In genomic region chr13:4759965-4760364, GRCm38 (mm10) we compare ENCODE assay signal across 29 mouse cellular contexts.
"Had no signal": no experiment of that assay in that cellular context is flagged by ENCODE, and none has a peak within 500 bp of the region (broad histone marks: within the 10 kb centered on the region; RNA-seq: fewer than 3 reads in every experiment).

No protein-coding gene starts in this region.

- H3K4me3 ChIP-seq: gastrocnemius, adult 2 months; heart, embryonic 10.5 days; heart, embryonic 12.5 days; hindbrain, embryonic 10.5 days; hindbrain, embryonic 12.5 days; intestine, embryonic 15.5 days; kidney, embryonic 15.5 days; layer of hippocampus, adult 2 months; left cerebral cortex, adult 2 months; limb, embryonic 10.5 days; limb, embryonic 12.5 days; liver, embryonic 13.5 days; liver, embryonic 15.5 days had no signal

- H3K4me2 ChIP-seq: heart, embryonic 12.5 days; hindbrain, embryonic 12.5 days; hindbrain, embryonic 14.5 days; intestine, embryonic 15.5 days; kidney, embryonic 15.5 days; limb, embryonic 12.5 days; liver, embryonic 11.5 days; liver, embryonic 13.5 days; liver, embryonic 15.5 days had no signal

- ATAC-seq: hindbrain, embryonic 16.5 days; inflammation-experienced regulatory T-cells, adult 6 months; intestine, embryonic 15.5 days; intestine, postnatal 0 days had no signal

- DNase-seq: gastrocnemius, adult 2 months; gastrocnemius, postnatal 10 days; gastrocnemius, postnatal 25 days; heart, adult 18-20 months; heart, postnatal 10 days; heart, postnatal 4 days; kidney, adult 2 months; kidney, adult 9 months; kidney, postnatal 14 days; kidney, postnatal 36 days; liver; liver, embryonic 13.5 days had no signal

- H3K27ac ChIP-seq: gastrocnemius, adult 2 months; heart, embryonic 10.5 days; hindbrain, embryonic 10.5 days; hindbrain, embryonic 12.5 days; hindbrain, embryonic 14.5 days; intestine, embryonic 15.5 days; kidney, embryonic 15.5 days; kidney, postnatal 0 days; layer of hippocampus, adult 2 months; left cerebral cortex, adult 2 months; limb, embryonic 10.5 days; limb, embryonic 12.5 days; liver, embryonic 13.5 days; liver, embryonic 15.5 days had no signal

- H3K9ac ChIP-seq: heart, embryonic 12.5 days; hindbrain, embryonic 12.5 days; hindbrain, embryonic 14.5 days; intestine, embryonic 15.5 days; kidney, embryonic 15.5 days; limb, embryonic 12.5 days; liver, embryonic 13.5 days; liver, embryonic 15.5 days had no signal

- H3K27me3 ChIP-seq: heart, embryonic 12.5 days; hindbrain, embryonic 12.5 days; intestine, embryonic 15.5 days; kidney, embryonic 15.5 days; limb, embryonic 12.5 days; liver, embryonic 13.5 days; liver, embryonic 15.5 days had no signal

- H3K36me3 ChIP-seq: heart, embryonic 10.5 days; heart, embryonic 12.5 days; hindbrain, embryonic 10.5 days; hindbrain, embryonic 12.5 days; intestine, embryonic 15.5 days; kidney, embryonic 15.5 days; limb, embryonic 10.5 days; limb, embryonic 12.5 days; liver, embryonic 13.5 days; liver, embryonic 15.5 days had no signal

- H3K4me1 ChIP-seq: heart, embryonic 10.5 days; heart, embryonic 12.5 days; hindbrain, embryonic 10.5 days; hindbrain, embryonic 12.5 days; intestine, embryonic 15.5 days; kidney, embryonic 15.5 days; limb, embryonic 10.5 days; limb, embryonic 12.5 days; liver, embryonic 13.5 days; liver, embryonic 15.5 days had no signal

- H3K9me3 ChIP-seq: heart, embryonic 10.5 days; heart, embryonic 12.5 days; hindbrain, embryonic 10.5 days; hindbrain, embryonic 12.5 days; intestine, embryonic 15.5 days; kidney, embryonic 15.5 days; limb, embryonic 10.5 days; limb, embryonic 12.5 days; liver, embryonic 13.5 days; liver, embryonic 15.5 days had no signal
